Mouse (Mus musculus) forebrain, embryonic 14.5 days (tissue): ENCODE measurements around the gene Trmt2b. TPM values are rescaled to one million over a fixed set of nuclear protein-coding genes. Genes with fewer than 3 reads are reported as not detected.
"Not testable (repeated sequence)": the region's sequence is repeated elsewhere in the genome, so short reads cannot be mapped to it uniquely, and the experiment has no call there.

Experiments used
- ATAC-seq: fragments of 200-750 bp; cut with Nextera tagmentation; 2 replicates; pipeline ENCODE4 v1.8.0; 2017; ENCODE audit warnings: mild to moderate bottlenecking, moderate library complexity
- DNase-seq: peaks from one replicate; pipeline ENCODE4 v3.0.0-alpha.2; 2015; ENCODE audit warnings: low spot score
- H3K27ac ChIP-seq: fragments of 300-500 bp; sonication (generic); 2 replicates; pipeline ENCODE4 v1.5.1; 2014; ENCODE audit warnings: low read depth, mild to moderate bottlenecking, control low read depth, low read length, moderate library complexity
- H3K27me3 ChIP-seq: fragments of 300-500 bp; sonication (generic); replicated peaks from 2 replicates; pipeline ENCODE4 v1.6.1; 2014; ENCODE audit warnings: low read length, control low read depth, mixed read lengths; ENCODE audit not compliant: control insufficient read depth, insufficient read depth
- H3K36me3 ChIP-seq: fragments of 300-500 bp; sonication (generic); 2 replicates; pipeline ENCODE4 v1.6.1; 2014; ENCODE audit warnings: low read length, control low read depth; ENCODE audit not compliant: control insufficient read depth, insufficient read depth
- H3K4me1 ChIP-seq: fragments of 300-500 bp; sonication (generic); 2 replicates; pipeline ENCODE4 v1.6.1; 2014; ENCODE audit warnings: antibody characterized with exemption, low read length, control low read depth; ENCODE audit not compliant: control insufficient read depth, insufficient read depth
- H3K4me2 ChIP-seq: fragments of 300-500 bp; sonication (generic); 2 replicates; pipeline ENCODE4 v1.6.1; 2014; ENCODE audit warnings: mild to moderate bottlenecking, control low read depth, low read length
- H3K4me3 ChIP-seq: fragments of 300-500 bp; sonication (generic); 2 replicates; pipeline ENCODE4 v1.5.1; 2014; ENCODE audit warnings: low read depth, low read length, control low read depth
- H3K9ac ChIP-seq: fragments of 300-500 bp; sonication (generic); 2 replicates; pipeline ENCODE4 v1.6.1; 2014; ENCODE audit warnings: mild to moderate bottlenecking, low read length, control low read depth, moderate library complexity
- H3K9me3 ChIP-seq: fragments of 300-500 bp; sonication (generic); replicated peaks from 2 replicates; pipeline ENCODE4 v1.6.1; 2016; ENCODE audit warnings: low read length, control low read depth, mixed read lengths; ENCODE audit not compliant: control insufficient read depth
- WGBS: fragments of 180-500 bp; shearing (Covaris S2); extraction: QIAGEN DNeasy Blood & Tissue Kit; methylation state at CpG from one replicate; pipeline ENCODE4 v1.1.7; 2014; 5-methylcytosine and 5-hydroxymethylcytosine counted together
- polyA plus RNA-seq: library from polyadenylated mRNA; unstranded; fragments of >200 nt; fragmentation: Nextera tagmentation; extraction: Ambion mirVana; gene quantifications from 2 replicates; pipeline ENCODE4 v1.2.1, GENCODE M21; 2014

The Trmt2b gene
- 8.7 and 9.3 TPM in 2 replicates for polyA plus RNA-seq

DNA sequence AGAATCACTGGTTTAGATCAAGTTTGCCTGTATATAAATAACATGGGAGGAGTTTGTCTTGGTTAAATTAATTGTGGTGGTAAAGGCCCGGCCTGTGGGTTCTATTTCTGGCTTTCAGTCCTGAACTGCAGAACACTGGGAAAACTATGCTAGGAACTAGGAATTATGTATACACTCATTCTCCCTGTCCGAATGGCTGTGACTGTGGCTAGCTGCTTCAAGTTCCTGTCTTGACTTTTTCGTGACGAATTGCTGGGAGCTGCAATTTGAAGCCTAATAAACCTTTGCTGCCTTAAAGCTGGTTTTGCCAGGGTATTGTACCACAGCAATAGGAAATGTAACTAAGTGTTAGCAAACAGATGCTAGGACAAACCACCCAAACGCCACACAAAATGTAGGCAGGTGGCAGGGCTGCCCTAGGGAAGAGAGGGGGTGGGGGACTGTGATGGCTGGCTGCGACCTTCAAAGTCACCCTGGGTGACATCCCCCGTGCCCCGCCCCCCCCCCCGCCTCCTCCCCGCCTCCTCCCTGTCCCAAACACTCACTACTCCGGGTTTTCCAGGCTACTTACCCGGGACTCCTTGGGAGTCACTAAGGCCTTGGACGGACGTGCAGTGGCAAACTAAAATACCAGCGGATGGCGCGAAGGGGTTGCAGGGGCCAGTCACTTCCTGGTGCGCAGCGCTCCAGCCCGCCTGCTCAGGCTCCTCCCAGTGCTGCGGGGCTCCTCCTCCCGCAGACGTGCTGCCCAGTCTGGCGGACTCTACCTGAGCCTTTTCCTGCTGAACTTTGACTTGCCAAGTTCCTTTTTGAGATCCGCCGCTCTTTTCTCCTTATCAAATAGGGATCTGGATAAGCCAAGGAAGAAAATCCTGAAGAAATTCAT is at the start of gene Trmt2b:
TSS of gene Trmt2b (minus strand) at position 710 of the 886 bp plus-strand sequence.
- Histone ChIP-seq H3K9me3 (no peaks in the 10 kb centered on the region), H3K27ac (no peak within 1 kb of the TSS), H3K4me2 (peak within 1 kb of the TSS; percentile 49), H3K36me3 (no peaks in the 10 kb centered on the region), H3K9ac (peak within 1 kb of the TSS; percentile 41; the same call in 1 of the 2 replicates), H3K27me3 (no peaks in the 10 kb centered on the region), H3K4me3 (peak within 1 kb of the TSS; percentile 33), H3K4me1 (no peaks in the 10 kb centered on the region)
- DNase-seq (peak; percentile 52), ATAC-seq (peak; percentile 91)
- WGBS: 30% methylated on average over 24 of the region's 26 CpGs

DNA sequence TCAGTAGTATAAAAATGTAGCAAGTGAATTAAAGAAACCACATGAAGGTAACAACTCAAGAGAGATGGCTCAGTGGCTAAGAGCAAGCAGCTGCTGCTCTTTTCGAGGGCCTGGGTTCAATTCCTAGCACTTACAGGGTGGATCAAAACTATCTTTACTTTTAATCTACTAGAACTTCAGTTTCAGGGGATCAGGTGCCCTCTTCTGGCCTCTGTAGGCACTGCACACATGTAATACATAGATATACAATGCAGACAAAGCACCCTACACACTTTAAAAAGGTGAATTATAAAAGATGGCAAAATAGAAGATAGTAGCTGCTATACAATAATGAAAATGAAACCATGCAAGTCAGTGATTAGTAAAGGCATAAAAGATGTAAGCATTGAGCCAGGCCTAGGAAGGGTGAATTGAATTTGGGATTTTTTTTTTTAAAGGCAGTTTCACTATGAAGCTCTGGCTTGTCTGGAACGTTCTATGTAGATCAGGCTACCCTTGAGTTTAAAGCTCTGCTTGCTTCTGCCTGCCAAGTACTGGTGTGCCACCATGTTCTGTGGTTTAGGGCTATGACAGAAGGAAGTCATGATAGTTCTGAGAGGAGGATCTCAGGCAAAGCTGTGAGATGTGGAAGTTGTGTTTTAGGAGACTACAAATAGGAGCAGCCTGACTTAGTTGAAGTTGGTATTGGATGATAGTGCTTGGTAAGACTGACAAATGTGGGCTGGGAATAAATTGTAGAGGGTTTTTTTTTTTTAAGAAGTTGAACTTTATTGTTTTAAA is 42.6 kb upstream of the Trmt2b start:
- no peaks in the 10 kb centered on the region for H3K36me3 ChIP-seq
- 81% methylated on average over 2 of the region's 2 CpGs for WGBS
- H3K27me3 ChIP-seq: no peaks in the 10 kb centered on the region
- no peak overlapping the region for H3K9ac ChIP-seq
- no peaks in the 10 kb centered on the region for H3K9me3 ChIP-seq
- no peaks in the 10 kb centered on the region for H3K4me1 ChIP-seq
- no peak overlapping the region for H3K27ac ChIP-seq
- DNase-seq: peak; percentile 39
- H3K4me2 ChIP-seq: no peak overlapping the region
- H3K4me3 ChIP-seq: no peak overlapping the region
- ATAC-seq: no peak

DNA sequence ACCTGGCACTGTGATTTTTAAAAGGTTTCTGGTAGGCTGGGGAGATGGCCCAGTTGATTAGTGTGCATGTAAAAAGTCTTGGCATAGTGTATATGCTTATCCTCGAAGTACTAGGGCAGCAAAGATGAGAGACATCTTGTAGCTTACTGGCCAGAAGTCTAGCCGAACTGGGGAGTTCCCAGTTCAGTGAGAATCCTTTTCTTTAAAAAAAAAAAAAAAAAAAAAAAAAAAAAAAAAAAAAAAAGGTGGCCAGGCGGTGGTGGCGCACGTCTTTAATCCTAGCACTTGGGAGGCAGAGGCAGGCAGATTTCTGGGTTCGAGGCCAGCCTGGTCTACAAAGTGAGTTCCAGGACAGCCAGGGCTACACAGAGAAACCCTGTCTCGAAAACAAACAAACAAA is 34.4 kb upstream of the Trmt2b start:
- not testable (repeated sequence) for H3K4me3 ChIP-seq, H3K4me1 ChIP-seq, H3K9ac ChIP-seq, ATAC-seq, H3K4me2 ChIP-seq, DNase-seq, H3K9me3 ChIP-seq, H3K36me3 ChIP-seq, H3K27ac ChIP-seq, H3K27me3 ChIP-seq
- WGBS: 88% methylated on average over 7 of the region's 7 CpGs

DNA sequence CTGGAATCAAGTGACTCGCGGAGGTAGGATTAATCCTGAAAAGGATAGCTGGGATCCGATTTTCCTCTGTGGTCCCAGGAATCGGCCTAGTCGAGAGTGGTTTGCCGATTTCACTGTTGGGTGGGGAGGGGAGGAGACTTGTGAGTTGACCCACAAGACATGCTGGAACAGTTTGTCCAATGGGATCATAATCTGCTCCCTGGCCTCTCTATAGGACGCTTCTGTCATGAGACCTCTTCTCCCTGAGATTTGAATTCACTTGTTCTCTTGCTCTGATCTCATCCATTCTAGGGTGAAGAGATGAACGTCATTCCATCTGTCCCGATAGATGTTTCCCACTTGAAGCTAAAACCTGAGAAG is 31.5 kb upstream of the Trmt2b start:
- H3K4me2 ChIP-seq: peak overlapping the region; percentile 48
- no peaks in the 10 kb centered on the region for H3K9me3 ChIP-seq
- peak overlapping the region; percentile 48; the same call in 1 of the 2 replicates for H3K9ac ChIP-seq
- ATAC-seq (peak; percentile 66), DNase-seq (no peak)
- H3K4me1 ChIP-seq: no peaks in the 10 kb centered on the region
- WGBS: 38% methylated on average over 9 of the region's 9 CpGs
- H3K27ac ChIP-seq: no peak overlapping the region
- H3K27me3 ChIP-seq: no peaks in the 10 kb centered on the region
- 0 out of 2 replicates have a peak, but pooled peaks cover 4% of the 10 kb centered on the region for H3K36me3 ChIP-seq
- peak overlapping the region; percentile 35 for H3K4me3 ChIP-seq

DNA sequence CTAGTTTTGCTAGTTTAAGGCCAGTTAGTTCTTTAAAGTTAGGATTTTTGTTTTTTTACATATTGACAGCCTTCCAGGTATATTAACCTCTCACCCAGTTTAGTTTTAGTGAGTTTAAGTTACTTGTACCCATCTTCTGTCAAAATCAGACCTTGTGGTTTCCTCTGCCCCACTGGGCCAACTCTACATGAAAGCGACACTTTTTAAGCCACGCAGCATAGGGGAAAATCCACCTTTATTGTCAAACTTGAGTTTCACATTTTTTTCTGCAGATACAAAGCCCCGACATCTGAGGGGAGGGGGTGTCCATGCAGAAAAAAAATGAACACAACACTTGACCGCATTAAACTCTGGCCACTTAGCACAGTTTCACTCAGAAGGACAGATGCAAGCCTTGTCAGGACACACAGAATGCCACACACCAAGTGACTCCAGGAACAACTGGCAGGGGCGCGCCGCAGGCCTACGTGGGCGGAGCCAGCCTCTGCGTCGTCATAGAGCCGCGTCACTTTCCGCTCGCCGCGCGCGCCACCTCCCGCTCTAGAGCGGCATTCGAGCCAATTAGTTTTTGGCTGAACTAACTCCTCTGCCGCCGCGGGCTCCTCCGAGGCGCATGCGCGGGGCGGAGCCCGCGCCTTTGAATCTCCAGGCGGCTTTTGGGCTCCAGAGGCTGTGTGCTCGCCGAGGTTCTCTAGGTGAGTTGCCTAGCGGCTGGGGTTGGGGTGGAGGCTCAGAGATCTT is 30.9 kb upstream of the Trmt2b start, which contains the start of gene Cenpi:
TSS of gene Cenpi (plus strand) at position 551 of the 741 bp plus-strand sequence.
- 31% methylated on average over 36 of the region's 36 CpGs for WGBS
- H3K4me2 ChIP-seq: peak within 1 kb of the TSS; percentile 48
- H3K4me3 ChIP-seq: peak within 1 kb of the TSS; percentile 35
- H3K4me1 ChIP-seq: no peaks in the 10 kb centered on the region
- H3K27ac ChIP-seq: no peak within 1 kb of the TSS
- H3K9ac ChIP-seq: peak within 1 kb of the TSS; percentile 48; the same call in 1 of the 2 replicates
- no peaks in the 10 kb centered on the region for H3K9me3 ChIP-seq
- peak; percentile 93 for DNase-seq
- peak; percentile 97 for ATAC-seq
- H3K27me3 ChIP-seq: no peaks in the 10 kb centered on the region
- H3K36me3 ChIP-seq: 0 out of 2 replicates have a peak, but pooled peaks cover 4% of the 10 kb centered on the region

DNA sequence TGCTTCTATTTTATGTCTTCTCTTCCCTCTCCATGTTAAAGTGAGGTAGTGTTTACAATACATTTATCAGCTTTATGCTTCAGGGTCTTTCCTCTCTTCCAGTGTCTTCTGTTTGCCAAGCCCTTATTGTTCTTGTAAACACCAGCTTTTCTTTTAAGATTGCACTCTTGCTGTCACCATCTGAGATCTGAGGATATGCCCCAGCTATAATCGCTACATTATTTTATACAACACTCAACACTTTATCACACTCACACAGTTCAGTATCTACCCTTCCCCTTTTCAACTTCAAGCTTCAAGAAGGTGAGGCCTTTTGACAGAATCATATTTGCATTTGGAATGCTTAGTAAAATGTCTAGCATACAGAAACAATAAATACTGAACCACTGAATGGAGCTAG is 26.5 kb upstream of the Trmt2b start:
- Histone ChIP-seq H3K9ac (no peak overlapping the region), H3K27me3 (no peaks in the 10 kb centered on the region), H3K4me1 (0 out of 2 replicates have a peak, but pooled peaks cover 3% of the 10 kb centered on the region), H3K36me3 (0 out of 2 replicates have a peak, but pooled peaks cover 4% of the 10 kb centered on the region), H3K4me2 (no peak overlapping the region), H3K9me3 (no peaks in the 10 kb centered on the region), H3K4me3 (no peak overlapping the region), H3K27ac (no peak overlapping the region)
- 98% methylated on average over 1 of the region's 1 CpGs for WGBS
- DNase-seq (no peak), ATAC-seq (no peak)

DNA sequence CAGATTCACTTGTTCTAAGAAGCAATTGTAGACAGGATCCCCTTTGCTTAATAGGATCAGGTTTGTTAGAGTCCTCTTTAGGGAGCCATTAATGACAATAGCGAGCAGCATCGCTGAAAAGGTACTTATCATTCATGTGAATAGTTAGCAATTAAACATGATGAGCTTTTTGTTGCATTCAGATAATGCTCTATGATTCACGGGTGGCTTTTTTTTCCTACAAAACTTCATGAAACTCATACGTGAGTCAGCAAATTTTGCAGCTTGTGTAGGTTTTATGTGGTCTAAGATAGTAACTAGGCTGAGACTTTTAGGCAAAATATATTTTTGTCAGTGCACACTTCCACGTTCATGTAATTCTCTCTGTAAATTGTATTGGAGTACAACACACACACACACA is 23.4 kb upstream of the Trmt2b start:
- Histone ChIP-seq H3K36me3 (0 out of 2 replicates have a peak, but pooled peaks cover 4% of the 10 kb centered on the region), H3K4me3 (no peak overlapping the region), H3K27me3 (no peaks in the 10 kb centered on the region), H3K4me1 (0 out of 2 replicates have a peak, but pooled peaks cover 3% of the 10 kb centered on the region), H3K9ac (no peak overlapping the region), H3K27ac (no peak overlapping the region), H3K9me3 (no peaks in the 10 kb centered on the region), H3K4me2 (no peak overlapping the region)
- WGBS: 48% methylated on average over 5 of the region's 5 CpGs
- ATAC-seq (no peak), DNase-seq (no peak)

DNA sequence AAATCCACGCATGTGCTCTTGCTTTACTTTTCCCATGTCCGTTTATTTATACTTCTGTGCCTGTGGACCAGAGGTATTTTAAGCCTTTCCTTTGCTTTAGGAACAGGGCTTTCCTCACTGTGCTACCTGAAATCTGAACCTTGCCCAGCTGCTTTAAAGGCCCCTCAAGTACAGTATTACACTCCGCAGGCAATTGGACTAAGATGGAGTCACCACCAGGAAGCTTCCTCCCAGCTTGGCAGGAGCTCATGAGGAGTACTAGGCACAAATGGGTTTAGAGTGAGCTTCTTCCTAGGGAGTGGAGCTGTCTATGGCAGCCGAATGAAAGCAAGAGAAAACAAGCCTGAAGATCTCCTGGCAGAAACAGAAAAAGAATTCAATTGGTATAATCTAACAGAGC is 20.4 kb upstream of the Trmt2b start:
- peak; percentile 30 for DNase-seq
- Histone ChIP-seq H3K9ac (peak overlapping the region; percentile 74), H3K4me1 (0 out of 2 replicates have a peak, but pooled peaks cover 3% of the 10 kb centered on the region), H3K27ac (no peak overlapping the region), H3K27me3 (no peaks in the 10 kb centered on the region), H3K4me2 (peak overlapping the region; percentile 52), H3K4me3 (peak overlapping the region; percentile 48), H3K36me3 (no peaks in the 10 kb centered on the region), H3K9me3 (no peaks in the 10 kb centered on the region)
- ATAC-seq: peak; percentile 27; the same call in 1 of the 2 replicates
- 40% methylated on average over 4 of the region's 4 CpGs for WGBS
